Mouse (Mus musculus) intestine, embryonic 14.5 days (tissue): ENCODE data around the gene Ren1. TPM values are rescaled to one million over a fixed set of nuclear protein-coding genes. Genes with fewer than 3 reads are reported as not detected.

Experiments
- ATAC-seq: fragments of 200-750 bp; cut with Nextera tagmentation; replicated peaks from 2 replicates; pipeline ENCODE4 v1.8.0; 2017; ENCODE audit warnings: low read depth, moderate number of reproducible peaks, moderate TSS enrichment, moderate library complexity; ENCODE audit not compliant: low FRiP score, low TSS enrichment
- DNase-seq: peaks from one replicate; pipeline ENCODE4 v3.0.0-alpha.2; 2018; ENCODE audit warnings: low spot score
- H3K27ac ChIP-seq: fragments of 300-500 bp; sonication (generic); 2 replicates; pipeline ENCODE4 v1.5.1; 2014; ENCODE audit warnings: low read depth, mild to moderate bottlenecking, control low read depth
- H3K27me3 ChIP-seq: fragments of 300-500 bp; sonication (generic); replicated peaks from 2 replicates; pipeline ENCODE4 v1.6.1; 2014; ENCODE audit warnings: low read length, control low read depth; ENCODE audit not compliant: control insufficient read depth, insufficient read depth
- H3K36me3 ChIP-seq: fragments of 300-500 bp; sonication (generic); 2 replicates; pipeline ENCODE4 v1.6.1; 2014; ENCODE audit warnings: low read length, control low read depth; ENCODE audit not compliant: control insufficient read depth, insufficient read depth
- H3K4me1 ChIP-seq: fragments of 300-500 bp; sonication (generic); replicated peaks from 2 replicates; pipeline ENCODE4 v1.6.1; 2014; ENCODE audit warnings: low read length, control low read depth, mixed read lengths; ENCODE audit not compliant: control insufficient read depth, insufficient read depth
- H3K4me2 ChIP-seq: fragments of 300-500 bp; sonication (generic); 2 replicates; pipeline ENCODE4 v1.6.1; 2014; ENCODE audit warnings: low read length
- H3K4me3 ChIP-seq: fragments of 300-500 bp; sonication (generic); 2 replicates; pipeline ENCODE4 v1.5.1; 2014; ENCODE audit warnings: low read depth, low read length, control low read depth, mixed read lengths
- H3K9ac ChIP-seq: fragments of 300-500 bp; sonication (generic); 2 replicates; pipeline ENCODE4 v1.6.1; 2014; ENCODE audit warnings: mild to moderate bottlenecking, low read length
- H3K9me3 ChIP-seq: fragments of 300-500 bp; sonication (generic); 2 replicates; pipeline ENCODE4 v1.6.1; 2016; ENCODE audit warnings: low read length, control low read depth; ENCODE audit not compliant: control insufficient read depth
- WGBS: fragments of 180-500 bp; shearing (Covaris S2); extraction: QIAGEN DNeasy Blood & Tissue Kit; methylation state at CpG from one replicate; pipeline ENCODE4 v1.1.7; 2014; 5-methylcytosine and 5-hydroxymethylcytosine counted together
- polyA plus RNA-seq: library from polyadenylated mRNA; unstranded; fragments of >200 nt; fragmentation: Nextera tagmentation; extraction: Ambion mirVana; gene quantifications from 2 replicates; pipeline ENCODE4 v1.2.1, GENCODE M21; 2014

Ren1 gene
- polyA plus RNA-seq, 1 experiment from 2014 or later = 0.51 TPM

DNA sequence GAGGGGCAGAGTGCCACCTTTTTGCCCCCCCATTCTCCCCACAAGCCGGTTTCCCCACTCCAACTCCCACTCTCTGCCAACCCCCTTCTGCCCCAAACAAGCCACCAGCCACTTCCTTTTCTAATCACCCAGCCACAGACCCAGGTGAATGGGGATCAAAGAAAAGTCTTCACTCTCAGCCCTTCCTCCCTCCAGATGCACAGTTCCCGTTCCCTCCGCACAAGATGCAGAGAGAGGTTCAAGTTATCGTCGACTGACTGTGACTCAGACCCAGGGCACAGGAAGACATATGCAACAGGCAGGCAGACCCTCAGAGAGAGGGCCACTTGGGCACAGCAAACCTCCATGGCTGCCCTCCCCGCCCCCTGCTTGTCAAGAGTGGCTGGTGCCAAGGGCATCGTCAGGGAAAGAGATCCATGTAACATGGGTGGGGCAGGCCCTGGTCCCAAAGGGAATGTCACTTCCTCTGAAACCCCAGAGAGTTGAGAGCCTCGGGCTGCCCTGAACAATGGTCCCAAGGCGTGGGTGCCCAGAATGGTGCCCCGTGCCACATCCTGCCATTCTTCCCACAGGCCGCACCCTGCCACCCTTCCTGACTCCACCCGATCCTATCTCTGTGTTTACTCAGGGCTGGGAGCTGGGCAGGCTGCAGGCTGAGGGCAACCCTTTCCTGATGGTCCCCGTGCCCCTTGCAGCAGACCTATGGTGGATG lies 49.9 kb downstream of the Ren1 start:
- H3K9me3 ChIP-seq = no peaks in the 10 kb centered on the region
- ATAC-seq (no peak), DNase-seq (no peak)
- WGBS = 70% methylated on average over 13 of the region's 13 CpGs
- no peak overlapping the region for H3K27ac ChIP-seq
- H3K4me1 ChIP-seq = peaks cover 10% of the 10 kb centered on the region; the same call in 1 of the 2 replicates
- H3K4me3 ChIP-seq = no peak overlapping the region
- no peak overlapping the region for H3K4me2 ChIP-seq
- no peaks in the 10 kb centered on the region for H3K27me3 ChIP-seq
- H3K36me3 ChIP-seq = no peaks in the 10 kb centered on the region
- H3K9ac ChIP-seq = no peak overlapping the region

GRCm38 (mm10) chr1:133404005-133404404 lies 53.7 kb downstream of the Ren1 start:
- Histone ChIP-seq H3K9ac (no peak overlapping the region), H3K27me3 (no peaks in the 10 kb centered on the region), H3K27ac (no peak overlapping the region), H3K4me1 (peaks cover 8% of the 10 kb centered on the region), H3K9me3 (no peaks in the 10 kb centered on the region), H3K4me3 (no peak overlapping the region), H3K36me3 (no peaks in the 10 kb centered on the region), H3K4me2 (no peak overlapping the region)
- 54% methylated on average over 4 of the region's 4 CpGs for WGBS
- no peak for ATAC-seq
- no peak for DNase-seq

DNA sequence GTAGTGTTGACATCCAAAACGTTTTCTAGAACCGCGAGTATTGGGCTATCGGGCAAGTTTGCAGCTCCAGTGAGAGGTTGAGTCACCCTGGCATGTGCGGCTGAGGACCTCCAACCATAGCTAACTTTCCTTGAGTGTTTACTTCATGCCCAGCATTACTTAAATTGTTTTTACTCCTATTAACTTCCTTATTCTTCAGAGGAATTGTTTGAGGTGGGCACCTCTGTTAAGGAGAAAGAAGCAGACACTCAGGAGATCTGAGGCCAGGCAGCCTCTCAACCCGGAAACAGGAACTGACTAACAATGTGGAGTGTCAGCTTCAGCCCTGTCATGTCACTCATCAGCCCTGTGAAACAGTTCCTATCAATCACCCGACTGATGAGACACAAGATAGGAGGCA lies 56.3 kb downstream of the Ren1 start:
- Histone ChIP-seq H3K27ac (no peak overlapping the region), H3K36me3 (no peaks in the 10 kb centered on the region), H3K4me3 (no peak overlapping the region), H3K4me2 (no peak overlapping the region), H3K27me3 (no peaks in the 10 kb centered on the region), H3K4me1 (peaks cover 20% of the 10 kb centered on the region), H3K9ac (no peak overlapping the region), H3K9me3 (no peaks in the 10 kb centered on the region)
- DNase-seq (no peak), ATAC-seq (no peak)
- WGBS = 81% methylated on average over 7 of the region's 7 CpGs

DNA sequence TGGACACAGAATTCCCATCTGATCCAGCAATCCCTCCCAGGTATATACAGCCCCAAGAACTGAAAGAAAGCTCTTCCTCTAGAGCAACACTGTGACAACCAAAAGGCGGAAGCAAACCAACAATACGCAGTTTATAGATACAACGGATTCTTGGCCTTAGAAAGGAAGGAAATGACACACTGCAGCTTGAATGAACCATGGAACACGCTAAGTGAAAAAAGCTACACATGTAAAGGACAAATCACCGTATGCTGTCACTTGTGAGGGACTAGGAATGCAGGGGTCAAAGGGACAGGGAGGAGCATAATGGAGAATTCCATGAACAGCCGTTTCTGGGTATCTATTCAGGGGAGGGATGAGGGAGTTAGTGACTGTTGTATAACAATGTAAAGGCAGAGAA lies 57.1 kb downstream of the Ren1 start:
- H3K36me3 ChIP-seq = no peaks in the 10 kb centered on the region
- H3K27me3 ChIP-seq = no peaks in the 10 kb centered on the region
- H3K4me1 ChIP-seq = peaks cover 22% of the 10 kb centered on the region
- no peak overlapping the region for H3K4me3 ChIP-seq
- DNase-seq (no peak), ATAC-seq (no peak)
- 70% methylated on average over 6 of the region's 6 CpGs for WGBS
- no peaks in the 10 kb centered on the region for H3K9me3 ChIP-seq
- no peak overlapping the region for H3K27ac ChIP-seq
- no peak overlapping the region for H3K4me2 ChIP-seq
- no peak overlapping the region for H3K9ac ChIP-seq

GRCm38 (mm10) chr1:133408321-133408720 lies 58.0 kb downstream of the Ren1 start:
- DNase-seq = no peak

DNA sequence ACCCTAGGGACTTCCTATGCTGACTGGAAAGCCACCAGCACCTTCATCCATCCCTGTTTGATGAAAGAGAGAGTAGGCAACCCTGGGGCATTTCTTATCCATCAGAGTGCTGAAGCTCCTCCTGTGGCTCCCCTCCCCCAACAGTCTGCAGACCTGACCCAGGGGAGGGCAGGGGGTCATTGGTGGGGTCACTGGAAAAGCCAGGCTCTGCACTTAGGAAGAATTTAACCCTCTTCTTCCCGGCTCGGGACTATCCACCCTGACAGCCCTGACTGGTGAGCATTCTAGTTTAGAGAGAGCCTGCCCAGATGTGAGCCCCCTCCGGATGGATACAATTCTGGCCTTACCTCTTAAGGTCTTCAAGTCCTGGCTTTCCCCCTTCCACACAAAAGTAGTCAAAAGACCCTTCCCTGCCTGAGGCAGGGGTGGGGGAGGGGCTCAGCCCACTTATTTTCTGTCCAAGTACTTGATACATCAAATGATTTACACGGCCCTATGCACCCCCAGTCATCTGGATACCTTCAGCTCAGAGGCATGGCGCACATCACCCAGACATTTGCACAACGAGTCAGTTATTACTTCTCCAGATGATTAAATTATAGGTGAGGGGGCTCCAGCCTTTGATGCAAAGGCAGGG lies 58.7 kb downstream of the Ren1 start:
- peaks cover 38% of the 10 kb centered on the region for H3K4me1 ChIP-seq
- no peaks in the 10 kb centered on the region for H3K9me3 ChIP-seq
- no peaks in the 10 kb centered on the region for H3K27me3 ChIP-seq
- no peak overlapping the region for H3K4me2 ChIP-seq
- WGBS = 20% methylated on average over 6 of the region's 6 CpGs
- H3K36me3 ChIP-seq = no peaks in the 10 kb centered on the region
- DNase-seq = no peak
- H3K4me3 ChIP-seq = no peak overlapping the region
- ATAC-seq = no peak
- no peak overlapping the region for H3K9ac ChIP-seq
- no peak overlapping the region for H3K27ac ChIP-seq

More at GRCm38 (mm10) chr1:133408321-133408720, 58.0 kb downstream of the Ren1 start:
- H3K9ac ChIP-seq = no peak overlapping the region
- no peak overlapping the region for H3K4me3 ChIP-seq
- WGBS = 48% methylated on average over 9 of the region's 9 CpGs
- H3K27ac ChIP-seq = no peak overlapping the region
- H3K9me3 ChIP-seq = no peaks in the 10 kb centered on the region
- H3K36me3 ChIP-seq = no peaks in the 10 kb centered on the region
- no peak overlapping the region for H3K4me2 ChIP-seq
- peaks cover 31% of the 10 kb centered on the region for H3K4me1 ChIP-seq
- H3K27me3 ChIP-seq = no peaks in the 10 kb centered on the region
- ATAC-seq = no peak

DNA sequence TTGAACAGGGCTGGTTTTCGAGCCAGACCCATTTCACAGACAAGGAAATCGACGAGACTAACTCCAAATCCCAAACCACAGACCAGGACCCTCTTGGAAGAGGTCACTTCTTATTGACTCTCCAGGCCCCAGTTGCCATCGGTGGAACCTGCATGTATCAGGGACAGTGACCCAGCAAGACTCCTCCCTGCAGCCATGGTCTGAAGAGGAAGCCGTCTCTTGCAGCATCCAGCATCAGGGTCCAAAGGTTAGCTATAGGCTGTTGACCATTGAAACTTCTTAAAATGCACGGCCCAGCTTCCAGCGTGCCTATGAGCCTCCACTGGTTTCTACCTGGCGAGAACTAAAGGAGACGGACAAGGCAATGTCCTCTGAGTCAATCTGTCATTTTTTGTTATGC lies 59.5 kb downstream of the Ren1 start:
- 54% methylated on average over 9 of the region's 9 CpGs for WGBS
- no peaks in the 10 kb centered on the region for H3K27me3 ChIP-seq
- H3K4me3 ChIP-seq = no peak overlapping the region
- DNase-seq (no peak), ATAC-seq (no peak)
- H3K4me1 ChIP-seq = peaks cover 46% of the 10 kb centered on the region
- H3K36me3 ChIP-seq = no peaks in the 10 kb centered on the region
- no peak overlapping the region for H3K9ac ChIP-seq
- no peaks in the 10 kb centered on the region for H3K9me3 ChIP-seq
- H3K27ac ChIP-seq = no peak overlapping the region
- no peak overlapping the region for H3K4me2 ChIP-seq
